Mouse (Mus musculus): ENCODE data around the gene 2900011O08Rik. TPM values are rescaled to one million over a fixed set of nuclear protein-coding genes. Genes with fewer than 3 reads are reported as not detected.
A peak's percentile ranks its signal among the peaks of the same experiment; 100 is the strongest.

Gene 2900011O08Rik
- polyA plus RNA-seq, 1 experiment: 0.27 TPM

DNA sequence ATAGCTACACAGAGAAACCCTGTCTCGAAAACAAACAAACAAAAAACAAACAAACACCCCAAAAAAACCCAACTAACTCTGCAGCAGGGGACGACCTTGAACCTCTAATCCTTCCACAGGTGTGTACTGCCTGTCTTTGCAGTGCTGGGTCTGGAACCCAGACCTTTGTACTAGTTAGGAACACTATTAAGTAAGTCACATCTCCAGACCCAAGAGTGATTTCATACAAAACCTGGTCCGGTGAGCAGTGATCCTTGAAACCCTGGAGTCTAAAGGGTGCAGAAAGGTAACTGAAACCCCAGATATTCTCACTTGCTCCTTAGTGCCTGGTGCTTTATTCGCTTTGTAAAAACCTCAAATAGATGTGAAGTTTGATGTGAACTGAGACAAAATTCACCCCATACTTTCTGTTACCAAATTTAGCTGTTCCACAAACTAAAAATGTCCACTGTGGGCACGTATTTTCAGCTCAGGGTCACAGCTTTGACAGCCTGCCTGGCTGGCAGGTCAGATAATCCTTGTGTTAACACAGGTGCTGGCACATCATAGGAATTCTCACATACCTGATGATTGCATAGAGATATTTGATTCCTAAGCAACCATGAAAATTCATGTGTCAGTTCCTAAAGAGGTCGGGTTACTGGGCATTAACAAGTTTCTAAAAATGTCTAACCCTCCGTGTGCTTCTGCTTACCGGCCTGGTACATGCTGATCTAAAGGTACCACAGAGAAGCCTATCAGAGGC is 17.2 kb downstream of the 2900011O08Rik start:
- whole genome bisulfite sequencing: 43% methylated on average over 8 of the region's 8 CpGs
- DNase-seq (ENCODE audit: low read depth, low spot score): no peak

DNA sequence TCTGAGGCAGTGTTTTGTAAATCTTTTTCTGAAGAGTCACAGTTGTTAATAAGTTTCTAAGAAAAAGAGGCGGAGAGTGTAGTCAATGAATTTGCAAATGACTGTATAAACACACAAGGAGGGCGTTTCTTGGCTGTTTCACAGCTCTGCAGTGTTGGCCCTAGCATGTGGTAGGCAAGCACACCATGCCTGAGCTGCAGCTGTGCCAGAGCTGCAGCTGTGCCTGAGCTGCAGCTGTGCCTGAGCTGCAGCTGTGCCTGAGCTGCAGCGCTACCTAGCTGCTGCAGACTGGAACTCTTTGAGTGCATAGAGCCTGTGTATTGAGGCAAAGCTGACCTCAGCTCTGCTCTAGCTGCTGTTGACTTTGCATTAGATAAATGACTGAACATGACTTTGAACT is 17.8 kb downstream of the 2900011O08Rik start:
- WGBS: 11% methylated on average over 3 of the region's 3 CpGs
- peak; percentile 4 for DNase-seq (ENCODE audit: low read depth, low spot score)

DNA sequence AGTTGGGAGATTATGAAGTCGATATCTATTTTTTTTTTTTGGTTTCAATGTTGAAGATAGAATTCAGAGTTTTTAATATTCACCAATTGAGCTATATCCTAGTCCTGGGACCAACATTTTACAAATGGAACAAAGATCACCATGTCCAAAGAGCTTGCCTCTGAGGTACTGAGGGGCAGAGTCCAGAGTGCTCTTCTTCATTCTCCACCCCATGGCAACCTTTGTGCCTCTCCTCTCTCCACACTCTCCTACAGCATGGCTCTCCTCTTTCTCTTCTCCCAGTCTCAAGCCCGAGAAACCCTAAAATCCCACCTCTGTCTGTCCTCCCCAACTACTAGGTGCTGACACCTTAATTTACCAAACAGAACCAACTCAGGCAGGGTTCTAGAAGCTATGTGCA is 18.3 kb downstream of the 2900011O08Rik start:
- 78% methylated on average over 2 of the region's 2 CpGs for WGBS
- DNase-seq (ENCODE audit: low read depth, low spot score): no peak

DNA sequence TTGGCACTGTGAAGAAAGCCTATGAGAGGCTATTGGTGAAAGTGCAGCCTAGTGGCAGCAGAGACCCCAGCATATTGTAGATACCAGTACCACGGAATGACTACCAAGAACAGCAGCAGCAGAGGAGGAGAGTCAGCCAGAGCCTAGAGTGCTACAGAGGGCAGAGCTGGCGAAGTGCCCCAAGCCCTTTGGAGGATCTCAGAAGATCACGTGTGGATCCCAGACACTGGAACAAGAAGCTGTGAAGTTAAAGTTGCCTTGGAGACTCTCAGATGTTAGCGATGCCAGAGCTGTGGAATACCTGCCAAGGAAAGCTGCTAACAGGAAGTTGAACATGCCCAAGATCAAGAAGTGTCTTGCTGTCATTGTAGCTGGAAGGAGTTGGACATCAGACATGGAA is 18.9 kb downstream of the 2900011O08Rik start:
- no peak for DNase-seq (ENCODE audit: low read depth, low spot score)
- WGBS: 89% methylated on average over 4 of the region's 4 CpGs

DNA sequence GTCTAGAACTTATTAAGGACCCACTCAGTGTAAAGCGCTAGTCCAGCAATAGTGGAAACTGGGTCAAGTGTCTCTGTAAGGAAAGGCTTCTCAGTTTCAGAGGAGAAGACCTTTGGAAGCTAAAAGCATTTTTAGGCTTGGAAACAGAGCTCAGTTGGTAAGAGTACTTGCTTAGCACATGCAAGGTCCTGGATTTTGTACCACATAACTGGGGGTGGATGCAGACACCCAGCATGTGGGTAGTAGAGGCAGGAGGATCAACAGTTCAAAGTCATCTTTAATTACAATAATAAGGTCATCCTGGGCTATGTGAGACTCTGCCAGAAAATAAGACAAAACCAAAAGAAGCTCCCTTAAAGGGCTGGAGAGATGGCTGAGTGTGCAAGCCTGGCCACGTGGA is 21.7 kb downstream of the 2900011O08Rik start:
- WGBS: 62% methylated on average over 2 of the region's 2 CpGs

DNA sequence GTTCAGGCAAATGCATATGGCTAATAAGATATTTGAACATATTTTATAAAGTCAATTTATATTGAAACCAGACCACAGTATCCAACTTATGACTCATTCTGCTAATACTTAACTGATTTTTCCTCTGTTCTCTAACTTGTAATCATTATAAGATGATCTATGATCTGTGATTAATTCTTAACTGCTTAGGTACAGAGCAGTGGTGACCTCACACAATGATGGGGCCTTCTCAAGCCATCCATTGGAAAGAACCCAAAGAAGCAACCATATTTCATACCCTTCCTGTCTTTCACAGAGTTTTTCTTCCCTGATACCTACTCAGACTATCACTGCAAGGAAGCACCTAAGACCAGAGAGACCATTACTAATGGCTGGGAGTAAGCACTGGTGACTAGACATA is 22.3 kb downstream of the 2900011O08Rik start:
- no peak for DNase-seq (ENCODE audit: low read depth, low spot score)

More for the DNA sequence above, 21.7 kb downstream of the 2900011O08Rik start:
- DNase-seq (ENCODE audit: low read depth, low spot score): no peak

DNA sequence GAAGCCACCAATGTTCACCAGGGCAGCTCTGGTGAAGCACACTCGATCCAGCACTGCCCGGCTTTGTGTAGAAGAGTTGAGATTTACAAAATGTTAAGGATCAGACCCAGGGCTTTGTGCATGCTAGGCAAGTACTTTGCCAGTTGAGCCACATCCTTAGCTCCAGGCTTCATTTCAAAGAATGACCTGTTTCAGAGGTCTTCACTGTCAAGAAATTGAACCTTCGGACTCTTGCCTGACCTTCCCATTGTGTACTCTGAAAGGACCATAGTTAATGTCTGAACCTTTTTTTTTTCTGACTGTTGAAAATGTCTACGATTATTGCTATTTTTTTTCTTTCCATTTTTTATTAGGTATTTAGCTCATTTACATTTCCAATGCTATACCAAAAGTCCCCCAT is 23.6 kb downstream of the 2900011O08Rik start:
- DNase-seq (ENCODE audit: low read depth, low spot score): no peak
- WGBS: 87% methylated on average over 4 of the region's 4 CpGs

DNA sequence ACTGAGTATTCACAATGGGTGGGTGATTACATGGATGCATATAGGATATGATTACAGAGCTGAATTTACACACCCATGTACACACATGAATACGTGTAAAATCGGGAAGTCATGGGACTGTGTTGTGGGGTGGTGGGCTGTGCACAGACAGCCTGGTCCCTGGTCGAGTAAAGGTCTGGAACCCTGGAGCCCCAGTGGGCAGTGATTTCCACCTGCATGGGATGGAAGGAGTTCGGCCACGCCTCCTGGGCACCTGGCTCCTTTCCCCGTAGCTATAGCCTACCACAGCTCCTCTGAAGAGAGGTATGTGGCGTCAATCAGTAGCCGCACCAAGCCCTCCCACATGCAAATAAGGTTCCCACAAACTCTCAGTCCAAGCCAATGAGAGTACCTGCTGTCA is 30.9 kb downstream of the 2900011O08Rik start:
- WGBS: 71% methylated on average over 8 of the region's 8 CpGs
- no peak for DNase-seq (ENCODE audit: low read depth, low spot score)

DNA sequence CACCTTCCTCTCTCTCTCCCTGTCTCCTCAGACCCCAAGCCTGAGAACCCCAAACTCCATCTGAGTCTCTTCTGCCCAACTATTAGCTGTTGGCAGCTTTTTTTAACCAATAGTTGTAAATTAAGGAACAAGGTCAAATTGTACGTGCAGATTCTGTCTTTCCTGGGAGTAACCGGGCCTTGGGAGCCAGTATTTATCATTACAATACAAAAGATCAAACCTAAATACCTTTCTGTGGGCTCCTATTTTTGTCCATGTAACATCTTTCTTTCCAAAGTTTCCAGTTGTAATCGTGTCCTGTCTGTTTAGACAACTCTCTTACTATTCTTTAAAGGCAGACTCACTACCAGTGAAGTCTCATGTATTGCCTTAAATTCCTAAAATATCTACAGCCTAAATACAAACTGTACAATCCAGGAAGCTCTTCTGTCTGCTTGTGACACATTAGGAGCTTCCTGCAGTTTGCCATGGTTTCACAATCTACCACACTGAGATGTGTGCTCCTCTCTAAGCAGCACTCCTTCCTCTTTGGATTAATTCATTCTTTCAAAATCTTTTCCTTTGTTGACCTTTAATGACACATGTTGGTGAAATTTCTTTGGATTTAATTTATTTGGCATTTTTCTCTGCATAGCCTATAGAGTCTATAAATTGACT is 34.9 kb downstream of the 2900011O08Rik start:
- 71% methylated on average over 3 of the region's 3 CpGs for WGBS
- no peak for DNase-seq (ENCODE audit: low read depth, low spot score)

DNA sequence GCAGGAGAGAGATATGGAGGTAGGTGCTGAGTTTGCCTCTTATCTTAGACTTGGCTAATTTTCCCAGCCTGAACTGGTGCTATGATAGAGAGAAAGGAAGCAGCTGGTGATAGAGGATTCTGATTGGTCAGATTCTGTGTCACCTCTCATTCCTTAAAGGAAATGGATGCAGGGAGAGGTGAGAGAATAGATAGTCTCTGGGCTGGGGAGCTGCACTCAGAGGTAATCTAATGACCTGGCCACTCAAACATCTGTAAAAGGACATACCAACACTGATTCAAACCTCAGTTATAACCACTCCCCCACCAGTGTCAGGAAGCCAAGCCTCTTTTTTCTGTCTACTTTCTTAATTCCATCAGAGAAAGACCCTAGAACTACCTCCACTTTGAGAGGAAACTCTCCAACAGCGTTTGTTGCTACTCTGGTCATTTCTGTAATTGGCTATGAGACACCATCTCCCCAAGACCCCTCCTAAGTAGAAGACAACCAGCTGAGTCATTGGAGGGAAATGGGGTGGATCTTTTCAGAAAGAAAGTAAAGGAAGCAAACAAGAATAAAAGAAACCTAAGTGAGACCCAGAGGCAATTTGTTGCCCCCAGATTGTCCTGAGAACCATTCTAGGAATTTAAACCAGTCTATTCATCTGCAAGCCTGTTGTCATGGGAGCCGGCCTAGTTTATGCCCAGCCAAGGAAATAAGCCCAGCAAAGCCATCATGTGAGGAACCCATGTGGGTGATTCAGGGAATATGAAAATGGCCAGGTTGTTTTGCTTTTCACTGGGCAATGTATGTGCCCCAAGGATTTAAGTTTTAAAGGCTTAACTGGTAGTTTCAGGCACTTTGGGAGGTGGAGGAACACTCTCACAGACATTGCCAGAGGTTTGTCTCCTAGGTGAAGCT is 38.9 kb downstream of the 2900011O08Rik start:
- WGBS: 54% methylated on average over 2 of the region's 2 CpGs
- DNase-seq (ENCODE audit: low read depth, low spot score): no peak

DNA sequence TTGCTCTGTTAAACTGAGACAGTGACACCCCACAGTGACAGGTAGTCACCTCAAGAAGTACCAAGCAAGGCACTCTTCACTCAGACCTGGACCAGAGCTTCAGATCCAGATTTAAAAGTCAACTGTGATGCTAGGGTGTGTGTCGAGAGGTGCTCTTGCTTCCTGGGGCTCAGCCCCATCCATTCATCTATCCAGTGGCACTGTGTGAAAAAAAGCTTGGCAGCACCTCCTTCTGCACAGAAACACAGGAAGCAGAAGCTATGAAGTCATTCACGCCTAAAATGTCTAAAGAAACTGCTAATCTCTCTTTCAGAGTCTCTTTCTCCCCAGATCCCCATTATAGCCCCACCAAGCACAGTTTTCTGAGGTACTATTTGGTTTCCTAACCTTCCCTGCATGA is 42.7 kb downstream of the 2900011O08Rik start:
- no peak for DNase-seq (ENCODE audit: low read depth, low spot score)
- 45% methylated on average over 2 of the region's 2 CpGs for WGBS

DNA sequence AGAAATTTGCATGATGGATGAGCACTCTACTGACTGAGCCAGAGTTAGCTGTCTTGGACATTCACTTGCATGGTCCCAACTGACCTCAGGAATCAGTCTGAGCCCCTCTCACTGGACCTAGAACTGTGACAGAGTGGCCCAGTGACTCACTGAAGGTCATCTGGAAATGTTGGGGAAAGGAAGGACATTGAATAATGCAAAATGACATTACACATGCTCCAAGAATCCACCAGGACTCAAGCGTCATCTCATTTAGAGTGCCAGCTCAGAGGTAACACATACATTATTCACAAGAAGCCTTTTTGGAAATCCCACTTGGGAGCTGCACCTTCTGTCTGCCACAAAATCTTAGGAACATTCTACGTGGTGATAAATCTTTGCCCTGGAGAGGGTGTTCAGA is 43.4 kb downstream of the 2900011O08Rik start:
- no peak for DNase-seq (ENCODE audit: low read depth, low spot score)
- WGBS: 77% methylated on average over 2 of the region's 2 CpGs

DNA sequence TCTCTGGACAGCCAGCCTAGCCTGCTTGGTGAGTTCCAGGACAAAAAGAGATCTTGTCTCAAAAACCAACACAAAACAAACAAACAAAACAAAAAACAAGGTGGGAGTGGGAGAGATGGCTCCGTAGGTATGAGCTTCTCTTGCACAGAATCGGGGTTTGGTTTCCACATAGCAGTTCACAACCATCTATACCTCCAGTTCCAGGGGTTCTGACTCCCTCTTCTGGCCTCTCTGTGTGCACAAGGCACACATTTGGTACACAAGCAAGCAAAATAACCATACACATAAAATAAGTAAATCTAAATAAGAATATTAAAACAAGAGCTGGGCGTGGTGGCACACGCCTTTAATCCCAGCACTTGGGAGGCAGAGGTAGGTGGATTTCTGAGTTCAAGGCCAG is 44.2 kb downstream of the 2900011O08Rik start:
- DNase-seq (ENCODE audit: low read depth, low spot score): no peak
- 76% methylated on average over 4 of the region's 4 CpGs for WGBS

DNA sequence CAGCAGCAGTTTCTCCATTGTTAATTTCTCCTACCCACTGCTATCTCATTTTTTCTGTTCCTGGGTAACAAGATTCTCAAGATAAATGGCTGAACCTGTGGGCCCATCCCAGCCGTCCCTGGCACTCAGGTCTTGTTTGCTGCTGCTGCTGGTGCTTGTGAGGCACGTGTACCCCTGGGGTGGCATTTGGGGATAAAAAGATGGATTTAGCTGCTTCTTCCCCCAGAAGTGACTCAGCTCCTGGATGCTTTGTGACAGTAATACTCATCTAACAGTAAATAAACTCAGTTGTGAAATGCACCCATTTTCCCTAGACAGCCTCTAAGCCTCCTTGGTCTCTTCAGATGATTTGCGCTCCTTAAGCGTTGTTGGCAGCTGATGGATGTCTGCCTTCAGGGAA is 46.7 kb downstream of the 2900011O08Rik start:
- no peak for DNase-seq (ENCODE audit: low read depth, low spot score)
- WGBS: 79% methylated on average over 4 of the region's 4 CpGs

DNA sequence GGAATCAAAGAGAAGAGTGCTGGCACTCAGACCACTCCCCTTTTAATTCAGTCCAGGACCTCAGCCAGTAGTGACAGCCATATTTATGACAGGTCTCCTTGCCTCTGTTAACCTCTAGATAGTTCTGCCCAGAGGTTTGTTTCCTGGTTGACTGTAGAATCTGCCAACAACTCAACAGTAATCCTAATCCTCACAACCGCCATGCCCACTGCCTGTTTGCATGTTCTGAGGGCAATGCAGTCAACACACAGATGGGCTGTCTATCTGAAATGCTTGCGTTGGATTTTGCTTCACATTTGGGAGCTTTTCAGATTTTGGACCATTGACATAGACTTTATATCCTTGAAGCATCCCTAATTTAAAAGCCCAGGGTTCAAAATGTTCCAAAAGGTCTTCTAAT is 56.0 kb downstream of the 2900011O08Rik start:
- no peak for DNase-seq (ENCODE audit: low read depth, low spot score)
- 89% methylated on average over 2 of the region's 2 CpGs for WGBS

DNA sequence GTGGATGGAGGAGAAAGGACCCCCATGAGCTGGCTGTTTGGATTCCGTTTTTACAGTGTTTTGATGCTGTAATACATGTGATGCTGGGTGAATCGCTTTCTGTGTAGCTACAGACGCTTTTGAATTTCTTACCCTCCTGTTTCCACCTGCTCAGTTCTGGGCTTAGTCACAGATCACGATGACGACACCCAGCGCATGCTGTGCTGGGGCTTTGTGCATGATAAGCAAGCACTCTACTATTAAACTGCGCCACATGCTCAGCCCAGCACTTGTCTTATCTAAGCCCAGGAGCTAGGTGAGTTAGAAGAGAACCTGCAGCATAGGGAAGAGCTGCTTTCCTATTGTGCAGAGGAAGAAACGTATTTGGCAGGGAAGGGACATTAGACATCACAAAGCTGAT is 58.3 kb downstream of the 2900011O08Rik start:
- WGBS: 81% methylated on average over 8 of the region's 8 CpGs
- no peak for DNase-seq (ENCODE audit: low read depth, low spot score)

DNA sequence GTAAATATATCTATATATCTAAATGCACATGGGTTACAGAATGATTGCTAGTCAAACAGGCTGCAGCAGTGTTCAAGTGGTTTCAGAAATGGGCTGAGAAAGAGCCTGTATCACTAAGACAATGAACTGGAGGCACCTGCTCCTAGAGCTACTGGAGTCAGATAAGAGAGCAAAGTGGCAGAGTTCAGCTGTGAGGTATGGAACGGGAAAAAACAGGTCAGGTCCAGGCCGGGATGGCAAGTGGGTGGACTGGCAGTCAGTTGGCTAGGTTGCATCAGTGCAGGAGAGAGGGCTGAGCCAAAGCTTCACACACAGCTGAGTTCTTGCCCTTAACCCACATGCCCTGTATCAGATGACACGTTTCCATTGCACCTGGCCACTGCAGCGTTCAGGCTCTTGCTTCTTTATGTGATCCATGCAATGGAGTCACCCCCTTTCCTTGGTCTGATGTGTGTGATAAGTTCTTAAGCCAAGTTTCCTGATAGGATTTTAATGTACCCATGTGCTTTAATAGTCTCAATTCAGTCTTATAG is 59.9 kb downstream of the 2900011O08Rik start:
- no peak for DNase-seq (ENCODE audit: low read depth, low spot score)
- whole genome bisulfite sequencing: 62% methylated on average over 4 of the region's 4 CpGs

DNA sequence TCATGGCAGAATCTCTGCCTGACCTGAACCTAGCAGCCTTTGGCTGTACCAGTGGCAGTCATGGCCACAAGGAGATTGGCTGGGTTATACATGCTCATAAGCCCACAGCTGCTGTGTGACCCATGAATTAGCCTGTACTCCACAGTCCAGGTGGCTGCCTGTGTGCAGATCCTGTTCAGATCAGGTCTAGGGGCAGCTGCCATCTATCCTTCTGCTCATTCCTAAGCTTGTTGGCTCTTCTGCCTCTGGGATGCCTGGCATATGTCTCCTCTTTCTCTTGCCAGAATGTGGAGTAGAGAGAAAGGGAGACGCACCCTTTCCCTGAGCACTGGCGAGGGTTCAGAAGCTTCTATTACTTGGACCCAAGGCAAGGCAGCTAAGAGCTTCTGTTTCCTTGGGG is 65.8 kb downstream of the 2900011O08Rik start:
- WGBS: 88% methylated on average over 2 of the region's 2 CpGs
- DNase-seq (ENCODE audit: low read depth, low spot score): no peak

DNA sequence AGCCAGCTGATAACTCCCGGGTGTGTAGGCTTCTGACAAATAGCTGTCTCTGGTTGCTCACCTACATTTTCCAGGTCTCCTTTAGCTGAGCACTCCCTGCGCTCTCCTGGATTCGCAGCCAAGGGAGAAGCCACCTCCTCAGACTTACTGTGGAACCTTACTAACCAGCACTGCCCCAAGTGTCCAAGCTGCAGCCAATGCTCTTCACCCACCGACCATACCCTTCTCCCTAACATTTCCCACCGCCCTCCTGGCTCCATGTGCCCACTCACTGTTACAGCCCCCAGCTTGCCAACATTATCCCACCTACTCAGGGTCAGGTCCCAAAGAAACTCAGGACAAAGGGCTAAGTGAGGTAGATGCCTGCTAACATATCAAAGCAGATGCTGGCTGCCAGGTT is 66.7 kb downstream of the 2900011O08Rik start:
- DNase-seq (ENCODE audit: low read depth, low spot score): no peak
- 83% methylated on average over 5 of the region's 5 CpGs for WGBS

DNA sequence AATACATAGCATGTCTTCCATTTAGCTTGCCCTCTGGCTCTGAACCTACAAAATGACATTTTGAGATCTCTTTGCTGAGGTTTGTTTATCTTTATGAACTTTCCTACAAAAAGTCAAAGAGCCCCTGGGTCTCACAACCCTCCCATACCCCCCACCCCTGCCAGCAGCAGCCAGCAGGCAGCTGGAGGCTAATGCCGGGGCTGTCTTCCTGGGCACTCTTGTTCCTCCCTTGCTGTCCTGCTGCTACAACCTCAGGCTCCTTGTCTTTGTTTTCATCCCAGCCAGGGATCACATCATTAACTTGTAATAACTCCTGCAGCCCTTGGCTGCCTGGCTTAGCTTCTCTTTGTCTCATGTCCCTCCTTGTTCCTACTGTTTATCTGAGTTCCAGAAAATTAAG is 68.9 kb downstream of the 2900011O08Rik start:
- DNase-seq (ENCODE audit: low read depth, low spot score): no peak
- WGBS: 92% methylated on average over 1 of the region's 1 CpGs
